Mouse (Mus musculus) urinary bladder, postnatal 4 days (tissue): ENCODE results near the gene Usp27x.

Experiments used
- DNase-seq, 2 experiments: peaks; one replicate each; pipeline ENCODE4 v3.0.0; 2021 to 2022; ENCODE audit warnings: low spot score in 2 of 2

Gene Usp27x

GRCm38 (mm10) chrX:7375716-7376480 lies at the start of gene Usp27x:
TSS of gene Usp27x (minus strand) at chrX:7375830.
- peak; percentile 76 to 77 for DNase-seq

- DNase-seq: peak; percentile 41 to 78
Observed at GRCm38 (mm10) chrX:7422691-7423111, 47.1 kb upstream of the Usp27x start.

GRCm38 (mm10) chrX:7422166-7422565 lies 46.5 kb upstream of the Usp27x start:
- no peak for DNase-seq

GRCm38 (mm10) chrX:7421016-7421415 lies 45.4 kb upstream of the Usp27x start:
- DNase-seq: peak in 1 of 2 experiments; percentile 42

GRCm38 (mm10) chrX:7416178-7416871 lies 40.7 kb upstream of the Usp27x start:
- no peak for DNase-seq

- no peak for DNase-seq
Observed at GRCm38 (mm10) chrX:7415308-7415707, 39.7 kb upstream of the Usp27x start.

GRCm38 (mm10) chrX:7412239-7413033 lies 36.8 kb upstream of the Usp27x start:
- no peak for DNase-seq

GRCm38 (mm10) chrX:7376586-7376985 lies 956 bp upstream of the Usp27x start:
- no peak for DNase-seq

- DNase-seq: no peak
Observed at GRCm38 (mm10) chrX:7375322-7375715, 311 bp downstream of the Usp27x start.

- DNase-seq: no peak
Observed at GRCm38 (mm10) chrX:7325455-7325854, 50.2 kb downstream of the Usp27x start.

GRCm38 (mm10) chrX:7322288-7322687 lies 53.3 kb downstream of the Usp27x start:
- peak; percentile 26 to 64 for DNase-seq
